Comparison of ENCODE assay signal across 8 mouse cellular contexts in the genomic region with DNA sequence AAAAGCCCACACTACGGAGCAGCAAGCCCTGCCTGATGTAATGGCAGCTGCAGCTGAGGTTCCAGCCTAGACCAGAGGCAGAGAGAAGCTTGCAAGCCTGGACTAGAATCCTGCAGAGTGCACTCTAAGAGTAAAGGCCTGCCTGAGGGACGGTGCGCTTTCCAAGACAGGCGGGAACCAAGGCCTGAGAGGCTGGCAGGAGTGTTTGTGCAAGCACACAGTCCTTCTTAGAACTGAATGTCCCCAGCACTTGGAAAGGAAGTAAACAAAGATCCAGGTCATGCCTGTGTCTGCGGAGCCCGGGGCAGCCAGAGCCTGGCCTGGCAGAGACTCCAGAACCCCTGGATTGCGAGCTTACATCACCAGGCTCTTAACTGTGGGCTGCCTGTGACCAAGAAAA. TPM values are rescaled to one million over a fixed set of nuclear protein-coding genes. Genes with fewer than 3 reads are reported as not detected.
A peak's percentile ranks its signal among the peaks of the same experiment; 100 is the strongest.
DNase-seq lines count a peak whose midpoint lies in the region; ATAC-seq lines count a peak whose summit lies in the region.

No protein-coding gene starts in this region.

- no peak overlapping the region for H3K27ac ChIP-seq in midbrain, embryonic 14.5 days (replicated peaks; ENCODE audit: low read depth, low read length)
- no peak overlapping the region for H3K27ac ChIP-seq in midbrain, embryonic 11.5 days (ENCODE audit: low read depth, low read length)
- H3K27ac ChIP-seq in embryonic facial prominence, embryonic 14.5 days (replicated peaks; ENCODE audit: low read depth, low read length), result peak overlapping the region; percentile 77
- H3K27ac ChIP-seq in heart, embryonic 12.5 days (ENCODE audit: poor library complexity, severe bottlenecking), result peak overlapping the region; percentile 37; the same call in 1 of the 2 replicates
- H3K27ac ChIP-seq in kidney, embryonic 16.5 days (ENCODE audit: low read length), result peak overlapping the region; percentile 36
- peak overlapping the region; percentile 32; the same call in 1 of the 2 replicates for H3K27ac ChIP-seq in liver, embryonic 11.5 days (ENCODE audit: low read depth, low read length)

- DNase-seq in midbrain, embryonic 14.5 days, result peak; percentile 30
- DNase-seq in midbrain, embryonic 11.5 days (ENCODE audit: low spot score, missing footprints), result no peak
- peak; percentile 72 for DNase-seq in embryonic facial prominence, embryonic 14.5 days (ENCODE audit: low spot score)
- no peak for DNase-seq in liver, embryonic 11.5 days (ENCODE audit: low spot score)
- peak; percentile 36 for DNase-seq in right cerebral cortex, postnatal 25 days
- DNase-seq in spleen, adult 12 weeks (ENCODE audit: low spot score), result no peak

- H3K36me3 ChIP-seq in midbrain, embryonic 14.5 days (ENCODE audit: control insufficient read depth, insufficient read depth, low read length), result no peaks in the 10 kb centered on the region
- no peaks in the 10 kb centered on the region for H3K36me3 ChIP-seq in midbrain, embryonic 11.5 days (ENCODE audit: control insufficient read depth, insufficient read depth, low read length)
- 0 out of 2 replicates have a peak, but pooled peaks cover under 1% of the 10 kb centered on the region for H3K36me3 ChIP-seq in embryonic facial prominence, embryonic 14.5 days (ENCODE audit: control insufficient read depth, insufficient read depth, low read length)
- H3K36me3 ChIP-seq in heart, embryonic 12.5 days, result no peaks in the 10 kb centered on the region
- no peaks in the 10 kb centered on the region for H3K36me3 ChIP-seq in kidney, embryonic 16.5 days (ENCODE audit: insufficient read depth, low read length)
- no peaks in the 10 kb centered on the region; the same call in 1 of the 2 replicates for H3K36me3 ChIP-seq in liver, embryonic 11.5 days (ENCODE audit: control insufficient read depth, insufficient read depth, low read length)

- no peak for ATAC-seq in midbrain, embryonic 14.5 days (ENCODE audit: low FRiP score, low TSS enrichment)
- ATAC-seq in midbrain, embryonic 11.5 days (ENCODE audit: low FRiP score), result no peak
- ATAC-seq in embryonic facial prominence, embryonic 14.5 days (ENCODE audit: low read depth), result peak; percentile 74
- no peak for ATAC-seq in heart, embryonic 12.5 days (ENCODE audit: insufficient number of reproducible peaks, low FRiP score)
- peak; percentile 68; the same call in 1 of the 2 replicates for ATAC-seq in kidney, embryonic 16.5 days (ENCODE audit: low FRiP score, low TSS enrichment)
- ATAC-seq in liver, embryonic 11.5 days (replicated peaks; ENCODE audit: low FRiP score), result no peak

- no peak overlapping the region for H3K9ac ChIP-seq in midbrain, embryonic 14.5 days (replicated peaks; ENCODE audit: low read length)
- H3K9ac ChIP-seq in midbrain, embryonic 11.5 days (ENCODE audit: low read length), result no peak overlapping the region
- H3K9ac ChIP-seq in embryonic facial prominence, embryonic 14.5 days (ENCODE audit: low read depth, low read length), result peak overlapping the region; percentile 19; the same call in 1 of the 2 replicates
- H3K9ac ChIP-seq in heart, embryonic 12.5 days, result no peak overlapping the region
- peak overlapping the region; percentile 29; the same call in 1 of the 2 replicates for H3K9ac ChIP-seq in kidney, embryonic 16.5 days (replicated peaks; ENCODE audit: low read length)
- peak overlapping the region; percentile 40; the same call in 1 of the 2 replicates for H3K9ac ChIP-seq in liver, embryonic 11.5 days (ENCODE audit: low read depth, low read length)

- H3K4me2 ChIP-seq in midbrain, embryonic 14.5 days (ENCODE audit: low read length), result no peak overlapping the region
- H3K4me2 ChIP-seq in midbrain, embryonic 11.5 days, result no peak overlapping the region
- peak overlapping the region; percentile 10; the same call in 1 of the 2 replicates for H3K4me2 ChIP-seq in embryonic facial prominence, embryonic 14.5 days (ENCODE audit: low read depth, low read length)
- H3K4me2 ChIP-seq in heart, embryonic 12.5 days, result peak overlapping the region; percentile 6; the same call in 1 of the 2 replicates
- no peak overlapping the region for H3K4me2 ChIP-seq in kidney, embryonic 16.5 days (replicated peaks; ENCODE audit: low read depth, low read length)
- H3K4me2 ChIP-seq in liver, embryonic 11.5 days, result no peak overlapping the region

- H3K4me3 ChIP-seq in midbrain, embryonic 14.5 days (replicated peaks; ENCODE audit: low read depth, low read length), result no peak overlapping the region
- no peak overlapping the region for H3K4me3 ChIP-seq in midbrain, embryonic 11.5 days (ENCODE audit: low read depth, low read length)
- no peak overlapping the region for H3K4me3 ChIP-seq in embryonic facial prominence, embryonic 14.5 days (ENCODE audit: low read depth, low read length)
- no peak overlapping the region for H3K4me3 ChIP-seq in heart, embryonic 12.5 days
- H3K4me3 ChIP-seq in kidney, embryonic 16.5 days (ENCODE audit: low read length), result no peak overlapping the region
- H3K4me3 ChIP-seq in liver, embryonic 11.5 days (ENCODE audit: low read depth, low read length), result no peak overlapping the region

- WGBS in midbrain, embryonic 14.5 days, result 69% methylated on average over 7 of the region's 7 CpGs
- 56% methylated on average over 7 of the region's 7 CpGs for WGBS in midbrain, embryonic 11.5 days
- 27% methylated on average over 7 of the region's 7 CpGs for WGBS in embryonic facial prominence, embryonic 14.5 days
- WGBS in heart, embryonic 12.5 days, result 35% methylated on average over 7 of the region's 7 CpGs
- WGBS in kidney, embryonic 16.5 days, result 49% methylated on average over 7 of the region's 7 CpGs
- 54% methylated on average over 7 of the region's 7 CpGs for WGBS in liver, embryonic 11.5 days

- H3K9me3 ChIP-seq in midbrain, embryonic 14.5 days (ENCODE audit: control insufficient read depth, low read length), result no peaks in the 10 kb centered on the region
- H3K9me3 ChIP-seq in midbrain, embryonic 11.5 days (ENCODE audit: control insufficient read depth, low read length), result no peaks in the 10 kb centered on the region
- H3K9me3 ChIP-seq in embryonic facial prominence, embryonic 14.5 days (ENCODE audit: control insufficient read depth, low read length), result no peaks in the 10 kb centered on the region
- no peaks in the 10 kb centered on the region for H3K9me3 ChIP-seq in heart, embryonic 12.5 days (replicated peaks)
- H3K9me3 ChIP-seq in kidney, embryonic 16.5 days (ENCODE audit: low read length), result no peaks in the 10 kb centered on the region
- H3K9me3 ChIP-seq in liver, embryonic 11.5 days (ENCODE audit: control insufficient read depth, low read length), result no peaks in the 10 kb centered on the region

- H3K4me1 ChIP-seq in midbrain, embryonic 14.5 days (ENCODE audit: control insufficient read depth, insufficient read depth, low read length), result no peaks in the 10 kb centered on the region
- H3K4me1 ChIP-seq in midbrain, embryonic 11.5 days (ENCODE audit: control insufficient read depth, insufficient read depth, low read length), result no peaks in the 10 kb centered on the region; the same call in none of the 2 replicates
- H3K4me1 ChIP-seq in embryonic facial prominence, embryonic 14.5 days (ENCODE audit: control insufficient read depth, insufficient read depth, low read length), result peaks cover 76% of the 10 kb centered on the region
- H3K4me1 ChIP-seq in heart, embryonic 12.5 days (replicated peaks), result peaks cover 77% of the 10 kb centered on the region
- H3K4me1 ChIP-seq in kidney, embryonic 16.5 days (ENCODE audit: insufficient read depth, low read length), result peaks cover 53% of the 10 kb centered on the region
- H3K4me1 ChIP-seq in liver, embryonic 11.5 days (replicated peaks; ENCODE audit: control insufficient read depth, insufficient read depth, low read length), result peaks cover 76% of the 10 kb centered on the region

- no peaks in the 10 kb centered on the region for H3K27me3 ChIP-seq in midbrain, embryonic 14.5 days (ENCODE audit: control insufficient read depth, insufficient read depth, low read length)
- H3K27me3 ChIP-seq in midbrain, embryonic 11.5 days (ENCODE audit: control insufficient read depth, insufficient read depth, low read length), result no peaks in the 10 kb centered on the region; the same call in 1 of the 2 replicates
- no peaks in the 10 kb centered on the region for H3K27me3 ChIP-seq in embryonic facial prominence, embryonic 14.5 days (replicated peaks; ENCODE audit: control insufficient read depth, insufficient read depth, low read length)
- no peaks in the 10 kb centered on the region for H3K27me3 ChIP-seq in heart, embryonic 12.5 days (replicated peaks)
- no peaks in the 10 kb centered on the region for H3K27me3 ChIP-seq in kidney, embryonic 16.5 days (ENCODE audit: insufficient read depth, low read length)
- H3K27me3 ChIP-seq in liver, embryonic 11.5 days (replicated peaks; ENCODE audit: control insufficient read depth, insufficient read depth, low read length), result no peaks in the 10 kb centered on the region

RNA-seq across cellular contexts. Expression of gene Foxo3, which starts 25.4 kb away (rescaled TPM):
- 6.0 and 8.3 TPM in 2 replicates for polyA plus RNA-seq in midbrain, embryonic 14.5 days (2014; fragmentation: Nextera tagmentation; extraction: Ambion mirVana)
- 4.0 and 4.6 TPM in 2 replicates for polyA plus RNA-seq in midbrain, embryonic 11.5 days (2014; fragmentation: Nextera tagmentation; extraction: Ambion mirVana)
- 10.4 and 12.3 TPM in 2 replicates for polyA plus RNA-seq in embryonic facial prominence, embryonic 14.5 days (2014; fragmentation: Nextera tagmentation; extraction: Ambion mirVana)
- 4.5 and 5.8 TPM in 2 replicates for polyA plus RNA-seq in heart, embryonic 12.5 days (2016; fragmentation: Nextera tagmentation; extraction: Ambion mirVana)
- polyA plus RNA-seq in kidney, embryonic 16.5 days (2015; fragmentation: Nextera tagmentation; extraction: Ambion mirVana), result 5.9 and 6.3 TPM in 2 replicates
- 11.7 and 12.3 TPM in 2 replicates for polyA plus RNA-seq in liver, embryonic 11.5 days (2014; fragmentation: Nextera tagmentation; extraction: Ambion mirVana)

Comparison
In these comparisons a context has a peak if more than half of its experiments do, and no peak if none do; other contexts are left out.
1. DNase-seq: peak in midbrain, embryonic 14.5 days (single experiment), embryonic facial prominence, embryonic 14.5 days (single experiment) and right cerebral cortex, postnatal 25 days (single experiment); none in midbrain, embryonic 11.5 days (single experiment), liver, embryonic 11.5 days (single experiment) and spleen, adult 12 weeks (single experiment).
2. ATAC-seq: peak in embryonic facial prominence, embryonic 14.5 days (single experiment) and kidney, embryonic 16.5 days (single experiment); none in midbrain, embryonic 14.5 days (single experiment), midbrain, embryonic 11.5 days (single experiment), heart, embryonic 12.5 days (single experiment) and liver, embryonic 11.5 days (single experiment).
3. H3K27ac ChIP-seq: peak in embryonic facial prominence, embryonic 14.5 days (single experiment), heart, embryonic 12.5 days (single experiment), kidney, embryonic 16.5 days (single experiment) and liver, embryonic 11.5 days (single experiment); none in midbrain, embryonic 14.5 days (single experiment) and midbrain, embryonic 11.5 days (single experiment).
4. H3K4me2 ChIP-seq: peak in embryonic facial prominence, embryonic 14.5 days (single experiment) and heart, embryonic 12.5 days (single experiment); none in midbrain, embryonic 14.5 days (single experiment), midbrain, embryonic 11.5 days (single experiment), kidney, embryonic 16.5 days (single experiment) and liver, embryonic 11.5 days (single experiment).
5. H3K9ac ChIP-seq: peak in embryonic facial prominence, embryonic 14.5 days (single experiment), kidney, embryonic 16.5 days (single experiment) and liver, embryonic 11.5 days (single experiment); none in midbrain, embryonic 14.5 days (single experiment), midbrain, embryonic 11.5 days (single experiment) and heart, embryonic 12.5 days (single experiment).